Mouse (Mus musculus): ENCODE measurements at regions not wholly inside any gene's neighbourhood (a gene's known extent, or its start where the extent isn't known, plus 50 kb on each side); places are given as distances from the start of the nearest gene placed in this dataset.

DNA sequence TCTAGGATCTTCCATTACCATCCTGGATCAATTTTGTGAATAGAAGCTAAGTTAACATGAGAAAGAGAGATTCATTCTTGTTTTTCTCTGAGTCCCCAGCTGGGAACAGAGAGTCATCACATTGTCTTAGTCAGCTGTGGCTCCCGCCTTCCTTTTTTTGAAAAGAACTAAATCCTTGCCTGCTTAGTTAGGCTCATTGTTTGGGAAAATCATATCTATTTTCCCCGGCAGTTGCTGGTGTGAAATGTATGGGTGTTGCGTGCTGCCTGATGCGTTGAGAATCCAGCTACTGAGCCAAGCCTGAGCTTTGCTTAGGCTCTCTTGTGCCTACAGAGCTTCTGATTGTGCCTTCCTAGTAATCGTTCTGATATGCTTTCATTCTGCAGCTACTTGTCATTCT, 66.3 kb downstream of the Fam50b start:
- no peak for DNase-seq

- peak in 1 of 2 experiments; percentile 25 for DNase-seq
These were observed 68.5 kb upstream of the Prpf4b start for GRCm38 (mm10) chr13:34806532-34807092.

- no peak for DNase-seq
These were observed 65.6 kb upstream of the Prpf4b start for GRCm38 (mm10) chr13:34809536-34809935.

- DNase-seq: peak in 1 of 2 experiments; percentile 15
These were observed 60.7 kb upstream of the Prpf4b start for GRCm38 (mm10) chr13:34814161-34815056.

GRCm38 (mm10) chr13:34815057-34815410, 60.1 kb upstream of the Prpf4b start:
- DNase-seq: no peak

GRCm38 (mm10) chr13:34818211-34818610, 56.9 kb upstream of the Prpf4b start:
- DNase-seq: no peak

DNA sequence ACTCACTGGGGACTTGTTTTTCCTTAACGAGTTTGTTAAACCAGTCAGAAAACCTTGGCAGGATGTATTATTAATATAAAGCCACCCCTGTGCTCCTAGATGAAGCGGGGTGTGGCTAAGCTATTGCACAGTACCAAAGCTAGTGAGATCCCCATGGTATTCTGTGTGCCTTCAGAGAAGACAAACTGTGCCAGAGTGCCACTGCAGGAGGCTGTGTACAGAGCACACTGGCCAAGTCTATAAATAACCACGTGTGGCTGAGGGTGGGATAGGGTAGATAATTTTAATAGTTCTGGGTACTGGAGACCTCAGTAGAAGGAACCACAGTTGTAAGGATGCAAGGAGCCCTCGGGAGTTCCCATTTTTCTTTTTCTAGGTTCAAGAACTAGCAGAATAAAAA, 54.7 kb upstream of the Prpf4b start:
- DNase-seq: no peak

- DNase-seq: no peak
These were observed 53.2 kb upstream of the Prpf4b start for GRCm38 (mm10) chr13:34821946-34822345.

- no peak for DNase-seq
These were observed 50.9 kb upstream of the Prpf4b start for GRCm38 (mm10) chr13:34824157-34824556.
